Mouse (Mus musculus): ENCODE results near the gene Hist2h2ab. TPM values are rescaled to one million over a fixed set of nuclear protein-coding genes. Genes with fewer than 3 reads are reported as not detected.

Gene Hist2h2ab
- total and polyA plus RNA-seq, 3 experiments, result 0.72 to 234 TPM; not detected in 1

- H3K27ac ChIP-seq (ENCODE audit: control insufficient read depth, low read depth, low read length), result peak within 1 kb of the TSS; percentile 99
- DNase-seq (ENCODE audit: low read depth, low spot score), result peak; percentile 100
- peak within 1 kb of the TSS; percentile 92 for H3K9ac ChIP-seq (ENCODE audit: control insufficient read depth, low read depth, low read length, poor library complexity, severe bottlenecking)
- TF ChIP-seq POLR2AphosphoS5 (IDR thresholded peaks at IDR 0.05; ENCODE audit: borderline replicate concordance, low read depth, low read length) (peak; percentile 99), RAD21 (IDR thresholded peaks at IDR 0.05; ENCODE audit: low read depth, low read length) (no peak), NELFE (IDR thresholded peaks at IDR 0.05; ENCODE audit: low read depth, low read length) (no peak), CTCF (IDR thresholded peaks at IDR 0.05 in 2 of 3, conservative IDR thresholded peaks at IDR 0.05 in 1 of 3; ENCODE audit: control insufficient read depth in 1 of 3, insufficient read depth in 1 of 3, low read depth in 2 of 3, low read length in 3 of 3, poor library complexity in 1 of 3, severe bottlenecking in 1 of 3) (peak in 1 of 3 experiments; percentile 53; a peak in 2 of 6 replicates), POLR2A (IDR thresholded peaks at IDR 0.05; ENCODE audit: control insufficient read depth in 1 of 2, insufficient read depth in 1 of 2, low read depth in 1 of 2, low read length in 2 of 2, poor library complexity in 1 of 2) (no peak), TAL1 (IDR thresholded peaks at IDR 0.05; ENCODE audit: low read length) (peak; percentile 91)
- H3K36me3 ChIP-seq (ENCODE audit: control insufficient read depth in 1 of 2, insufficient read depth in 2 of 2, low read length in 2 of 2), result peaks cover 0 to 52% of the 10 kb centered on the region in 2 experiments; a peak in 2 of 4 replicates
- H3K4me3 ChIP-seq (ENCODE audit: control insufficient read depth in 1 of 2, insufficient read depth in 1 of 2, low read depth in 2 of 2, low read length in 2 of 2), result peak within 1 kb of the TSS; percentile 12 to 75
- H3K79me2 ChIP-seq (ENCODE audit: control insufficient read depth, insufficient read depth, low read length, poor library complexity), result peaks cover 7% of the 10 kb centered on the region; the same call in 1 of the 2 replicates
- peaks cover 0 to 44% of the 10 kb centered on the region in 2 experiments; a peak in 2 of 4 replicates for H3K4me1 ChIP-seq (ENCODE audit: control insufficient read depth in 1 of 2, insufficient read depth in 2 of 2, low read length in 2 of 2)
- no peaks in the 10 kb centered on the region for H3K27me3 ChIP-seq (ENCODE audit: control insufficient read depth in 1 of 2, insufficient read depth in 2 of 2, low read length in 2 of 2)
- H3K9me3 ChIP-seq (replicated peaks; ENCODE audit: insufficient read depth, low read length), result no peaks in the 10 kb centered on the region
Measured at GRCm38 (mm10) chr3:96262979-96263550, 43.4 kb downstream of the Hist2h2ab start, which contains the start of gene Hist2h4. Hist2h4 (minus strand) TSS chr3:96263311.

GRCm38 (mm10) chr3:96263558-96264403 lies 44.1 kb downstream of the Hist2h2ab start:
- Histone ChIP-seq H3K27me3 (ENCODE audit: control insufficient read depth in 1 of 2, insufficient read depth in 2 of 2, low read length in 2 of 2) (no peaks in the 10 kb centered on the region), H3K79me2 (ENCODE audit: control insufficient read depth, insufficient read depth, low read length, poor library complexity) (peaks cover 7% of the 10 kb centered on the region; the same call in 1 of the 2 replicates), H3K36me3 (ENCODE audit: control insufficient read depth in 1 of 2, insufficient read depth in 2 of 2, low read length in 2 of 2) (peaks cover 0 to 51% of the 10 kb centered on the region in 2 experiments; a peak in 2 of 4 replicates), H3K4me3 (ENCODE audit: control insufficient read depth in 1 of 2, insufficient read depth in 1 of 2, low read depth in 2 of 2, low read length in 2 of 2) (peak overlapping the region; percentile 10 to 75), H3K4me1 (ENCODE audit: control insufficient read depth in 1 of 2, insufficient read depth in 2 of 2, low read length in 2 of 2) (peaks cover 0 to 39% of the 10 kb centered on the region in 2 experiments; a peak in 2 of 4 replicates), H3K9ac (ENCODE audit: control insufficient read depth, low read depth, low read length, poor library complexity, severe bottlenecking) (peak overlapping the region; percentile 92), H3K9me3 (replicated peaks; ENCODE audit: insufficient read depth, low read length) (no peaks in the 10 kb centered on the region), H3K27ac (ENCODE audit: control insufficient read depth, low read depth, low read length) (peak overlapping the region; percentile 99)
- no peak for TF ChIP-seq ZNF384 (IDR thresholded peaks at IDR 0.05; ENCODE audit: low read depth, low read length)
- TF ChIP-seq NRF1 (IDR thresholded peaks at IDR 0.05; ENCODE audit: insufficient read depth, low read depth, low read length, poor library complexity, severe bottlenecking), result no peak
- no peak for TF ChIP-seq KAT2A (conservative IDR thresholded peaks at IDR 0.05; ENCODE audit: low read depth, low read length)
- TF ChIP-seq TCF12 (IDR thresholded peaks at IDR 0.05; ENCODE audit: low read depth, low read length), result no peak
- TF ChIP-seq GATA1 (IDR thresholded peaks at IDR 0.05; ENCODE audit: low read depth, low read length), result no peak
- no peak for TF ChIP-seq EP300 (IDR thresholded peaks at IDR 0.05; ENCODE audit: low read depth in 1 of 2, low read length in 2 of 2)
- TF ChIP-seq MYB (IDR thresholded peaks at IDR 0.05; ENCODE audit: low read depth, low read length), result no peak
- no peak for TF ChIP-seq GABPA (IDR thresholded peaks at IDR 0.05; ENCODE audit: low read depth, low read length)
- TF ChIP-seq POLR2AphosphoS5 (IDR thresholded peaks at IDR 0.05; ENCODE audit: borderline replicate concordance, low read depth, low read length), result no peak
- no peak for TF ChIP-seq RCOR1 (IDR thresholded peaks at IDR 0.05; ENCODE audit: low read depth, low read length)
- no peak for TF ChIP-seq SMC3 (IDR thresholded peaks at IDR 0.05; ENCODE audit: low read depth, low read length)
- no peak for TF ChIP-seq ZKSCAN1 (IDR thresholded peaks at IDR 0.05; ENCODE audit: low read depth, low read length)
- TF ChIP-seq ETS1 (IDR thresholded peaks at IDR 0.05; ENCODE audit: low read depth, low read length), result no peak
- TF ChIP-seq TBP (IDR thresholded peaks at IDR 0.05; ENCODE audit: low read depth, low read length), result no peak
- DNase-seq (ENCODE audit: low read depth, low spot score), result peak; percentile 94

Measured in MEL (cell line).